Mouse (Mus musculus): ENCODE results near the gene Litaf. TPM values are rescaled to one million over a fixed set of nuclear protein-coding genes. Genes with fewer than 3 reads are reported as not detected.
A peak's percentile ranks its signal among the peaks of the same experiment; 100 is the strongest.

Gene Litaf
- total and polyA plus RNA-seq, 3 experiments = 97.5 to 178 (median 154) TPM

DNA sequence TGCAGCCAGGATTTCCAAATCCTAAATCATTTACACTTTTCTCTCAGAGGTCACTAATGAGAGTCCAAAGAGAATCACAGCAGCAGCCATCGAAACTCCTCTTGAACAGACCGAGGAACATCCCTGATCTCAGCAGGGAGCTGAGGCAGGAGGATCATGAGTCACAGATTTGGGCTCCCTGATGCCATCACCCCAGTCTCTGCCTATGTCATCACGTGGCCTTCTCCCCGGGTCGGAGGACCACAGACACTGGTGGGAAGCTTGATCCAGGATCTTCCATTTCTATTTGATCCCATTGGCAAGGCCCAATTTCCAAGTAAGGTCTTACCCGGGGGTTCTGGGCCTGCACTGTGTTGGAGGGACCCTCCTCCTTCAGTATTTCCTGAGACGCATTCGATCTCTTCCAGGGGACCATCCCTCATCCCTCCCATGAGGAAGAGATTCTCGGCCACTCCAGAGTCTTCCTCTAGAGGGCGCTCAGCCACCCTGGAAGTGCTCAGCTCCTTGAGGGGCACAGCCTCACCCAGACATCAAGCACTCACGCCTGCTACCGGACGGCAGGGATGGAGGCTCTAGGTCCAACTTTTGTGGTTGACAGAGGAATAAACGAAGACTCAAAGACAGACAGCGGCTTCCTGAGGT lies 30.0 kb downstream of the Litaf start:
- in situ Hi-C loops (cut with MboI; ENCODE audit: low pct_ligation_motif_present, low pct_unique_long_range_greater_than_20kb, low sequenced_read_pairs) = loop anchor here (5.0 kb wide), 1 partner anchor 261 kb away; no protein-coding TSS in a partner anchor
- TF ChIP-seq POLR2A (IDR thresholded peaks at IDR 0.05; ENCODE audit: low read depth, low read length) (0 out of 2 replicates have a peak, but pooled peaks have one; percentile 39), MYC (IDR thresholded peaks at IDR 0.05; ENCODE audit: low read depth, low read length) (peak; percentile 93), PAX5 (IDR thresholded peaks at IDR 0.05; ENCODE audit: low read length) (no peak), KAT2A (IDR thresholded peaks at IDR 0.05; ENCODE audit: insufficient replicate concordance, low read length) (0 out of 2 replicates have a peak, but pooled peaks have one; percentile 43), SMC3 (IDR thresholded peaks at IDR 0.05; ENCODE audit: low read depth, low read length) (peak; percentile 99), JUND (conservative IDR thresholded peaks at IDR 0.05; ENCODE audit: low read depth, low read length) (peak; percentile 38; the same call in 1 of the 2 replicates), MAFK (IDR thresholded peaks at IDR 0.05; ENCODE audit: insufficient replicate concordance, low read length) (no peak), NRF1 (IDR thresholded peaks at IDR 0.05; ENCODE audit: low read depth, low read length) (peak; percentile 30; the same call in 1 of the 2 replicates), UBTF (IDR thresholded peaks at IDR 0.05; ENCODE audit: low read depth, low read length) (no peak), E2F4 (IDR thresholded peaks at IDR 0.05; ENCODE audit: insufficient replicate concordance, low read depth, low read length) (no peak), JUN (IDR thresholded peaks at IDR 0.05; ENCODE audit: insufficient read depth, low read depth, low read length) (no peak), RCOR1 (conservative IDR thresholded peaks at IDR 0.05; ENCODE audit: low read depth, low read length) (0 out of 2 replicates have a peak, but pooled peaks have one; percentile 78), ZNF384 (IDR thresholded peaks at IDR 0.05; ENCODE audit: low read depth, low read length) (no peak), USF1 (IDR thresholded peaks at IDR 0.05; ENCODE audit: low read depth, low read length) (peak; percentile 70), ZMIZ1 (IDR thresholded peaks at IDR 0.05; ENCODE audit: low read depth, low read length) (peak; percentile 40; the same call in 1 of the 2 replicates), RAD21 (IDR thresholded peaks at IDR 0.05; ENCODE audit: low read depth, low read length) (peak; percentile 99), CTCF (conservative IDR thresholded peaks at IDR 0.05 in 1 of 2, IDR thresholded peaks at IDR 0.05 in 1 of 2; ENCODE audit: low read depth in 2 of 2, low read length in 2 of 2) (peak; percentile 90 to 99), USF2 (conservative IDR thresholded peaks at IDR 0.05; ENCODE audit: low read depth, low read length) (peak; percentile 77), NELFE (IDR thresholded peaks at IDR 0.05; ENCODE audit: low read depth, low read length) (peak; percentile 87), CHD2 (IDR thresholded peaks at IDR 0.05; ENCODE audit: low read length) (no peak), POLR2AphosphoS2 (IDR thresholded peaks at IDR 0.05; ENCODE audit: low read depth, low read length) (no peak), CHD1 (IDR thresholded peaks at IDR 0.05; ENCODE audit: low read depth, low read length) (peak; percentile 74; the same call in 1 of the 2 replicates), ETS1 (conservative IDR thresholded peaks at IDR 0.05; ENCODE audit: low read depth, low read length) (peak; percentile 50), ELF1 (IDR thresholded peaks at IDR 0.05; ENCODE audit: low read depth, low read length) (peak; percentile 82), EP300 (IDR thresholded peaks at IDR 0.05; ENCODE audit: low read length) (no peak), SIN3A (IDR thresholded peaks at IDR 0.05; ENCODE audit: low read length) (peak; percentile 95), MAZ (IDR thresholded peaks at IDR 0.05; ENCODE audit: low read depth, low read length) (peak; percentile 96), MEF2A (IDR thresholded peaks at IDR 0.05; ENCODE audit: borderline replicate concordance, low read depth, low read length) (peak; percentile 82; the same call in 1 of the 2 replicates), MXI1 (IDR thresholded peaks at IDR 0.05; ENCODE audit: low read depth, low read length) (peak; percentile 91), BHLHE40 (IDR thresholded peaks at IDR 0.05; ENCODE audit: low read depth, low read length) (peak; percentile 74), TCF12 (IDR thresholded peaks at IDR 0.05; ENCODE audit: low read depth, low read length) (peak; percentile 82), GABPA (IDR thresholded peaks at IDR 0.05; ENCODE audit: insufficient replicate concordance, low read depth, low read length) (no peak), MAX (IDR thresholded peaks at IDR 0.05; ENCODE audit: low read length) (peak; percentile 88), ZC3H11A (IDR thresholded peaks at IDR 0.05; ENCODE audit: low read depth, low read length) (peak; percentile 93), TBP (conservative IDR thresholded peaks at IDR 0.05; ENCODE audit: low read depth, low read length) (peak; percentile 13), HCFC1 (IDR thresholded peaks at IDR 0.05; ENCODE audit: low read depth, low read length) (peak; percentile 55), ZKSCAN1 (IDR thresholded peaks at IDR 0.05; ENCODE audit: borderline replicate concordance, low read depth, low read length) (no peak), IRF4 (IDR thresholded peaks at IDR 0.05; ENCODE audit: low read depth, low read length) (peak; percentile 84)
- no peaks in the 10 kb centered on the region for H3K27me3 ChIP-seq (replicated peaks)
- peaks cover 0 to 20% of the 10 kb centered on the region in 2 experiments for H3K36me3 ChIP-seq (replicated peaks in 1 of 2; ENCODE audit: control insufficient read depth in 1 of 2, insufficient read depth in 1 of 2, low read length in 1 of 2)
- peak overlapping the region; percentile 52 to 67 (median 59) for H3K4me3 ChIP-seq (replicated peaks in 1 of 3; ENCODE audit: low read depth in 2 of 3, low read length in 2 of 3, poor library complexity in 1 of 3)
- H3K4me2 ChIP-seq (ENCODE audit: insufficient read depth, low read depth, poor library complexity, severe bottlenecking) = peak overlapping the region; percentile 92
- H3K27ac ChIP-seq (ENCODE audit: insufficient read depth, low read depth) = no peak overlapping the region
- peak; percentile 96 for DNase-seq (ENCODE audit: extremely low read depth)
- peak overlapping the region; percentile 47 for H3K9ac ChIP-seq (ENCODE audit: insufficient read depth, low read depth)
- H3K79me2 ChIP-seq (replicated peaks; ENCODE audit: control insufficient read depth, extremely low read depth, insufficient read depth, poor library complexity, severe bottlenecking) = no peaks in the 10 kb centered on the region
- peaks cover 11 to 42% of the 10 kb centered on the region in 2 experiments for H3K4me1 ChIP-seq (ENCODE audit: control insufficient read depth in 1 of 2, insufficient read depth in 2 of 2)
- no peaks in the 10 kb centered on the region for H3K9me3 ChIP-seq (replicated peaks; ENCODE audit: low read length)
- dilution Hi-C loops (cut with MboI; ENCODE audit: extremely low pct_ligation_motif_present, extremely low pct_unique_long_range_greater_than_20kb, low sequenced_read_pairs) = no loop called here
